In genomic region chr17:46081657-46082056, GRCm38 (mm10) we compare ENCODE assay signal across 13 mouse cellular contexts. TPM values are rescaled to one million over a fixed set of nuclear protein-coding genes. Genes with fewer than 3 reads are reported as not detected.
DNase-seq lines count a peak whose midpoint lies in the region; ATAC-seq and TF ChIP-seq lines count a peak whose summit lies in the region.
"Had no signal": no experiment of that assay in that cellular context is flagged by ENCODE, and none has a peak within 500 bp of the region (broad histone marks: within the 10 kb centered on the region; RNA-seq: fewer than 3 reads in every experiment).

No protein-coding gene starts in this region.

- peak; percentile 47 for DNase-seq in urinary bladder, postnatal 14 days (ENCODE audit: low spot score)
- no peak for DNase-seq in urinary bladder, postnatal 25 days (ENCODE audit: low spot score)
- DNase-seq in gastrocnemius, postnatal 25 days = peak; percentile 85
- peak; percentile 80 for DNase-seq in heart, postnatal 25 days (ENCODE audit: low spot score)
- no peak for DNase-seq in stomach, postnatal 0 days (ENCODE audit: low spot score)
- DNase-seq in spleen, adult 18-20 months = no peak
- DNase-seq in kidney, adult 2 months = no peak
- DNase-seq: adrenal gland, adult 2 months; cerebellum, adult 9-10 months; kidney, postnatal 14 days; thymus, postnatal 25 days had no signal

- no peak for TF ChIP-seq EP300 in stomach, postnatal 0 days (optimal IDR thresholded peaks at IDR 0.05)

- TF ChIP-seq POLR2A in kidney, adult 2 months (IDR thresholded peaks at IDR 0.05; ENCODE audit: low read depth, low read length) = no peak

- no peak overlapping the region; the same call in 1 of the 2 replicates for H3K27ac ChIP-seq in stomach, postnatal 0 days (replicated peaks)
- H3K27ac ChIP-seq in kidney, adult 2 months (ENCODE audit: insufficient read depth, low read depth, low read length) = no peak overlapping the region
- H3K27ac ChIP-seq: hindbrain, embryonic 10.5 days; liver, embryonic 14.5 days had no signal

- no peaks in the 10 kb centered on the region for H3K27me3 ChIP-seq in stomach, postnatal 0 days (ENCODE audit: control insufficient read depth, insufficient read depth, low read length)
- no peaks in the 10 kb centered on the region for H3K27me3 ChIP-seq in kidney, adult 2 months (replicated peaks; ENCODE audit: control insufficient read depth, insufficient read depth, low read length)

- H3K4me2 ChIP-seq in stomach, postnatal 0 days (replicated peaks; ENCODE audit: low read depth) = no peak overlapping the region

- ATAC-seq in stomach, postnatal 0 days (ENCODE audit: low FRiP score, low TSS enrichment) = peak; percentile 53

- intact Hi-C loops in heart, postnatal 25 days (cut with DNase I) = no loop called here

- no peak for TF ChIP-seq CTCF in stomach, postnatal 0 days (IDR thresholded peaks at IDR 0.05; ENCODE audit: low read depth)
- no peak for TF ChIP-seq CTCF in kidney, adult 2 months (conservative IDR thresholded peaks at IDR 0.05; ENCODE audit: insufficient read depth, insufficient read length, low read depth, low read length)

- 65% methylated on average over 7 of the region's 7 CpGs for WGBS in stomach, postnatal 0 days
- WGBS in kidney, adult 2 months = 85% methylated on average over 7 of the region's 7 CpGs

- no peak overlapping the region for H3K4me3 ChIP-seq in stomach, postnatal 0 days (ENCODE audit: low read depth, low read length)
- no peak overlapping the region for H3K4me3 ChIP-seq in kidney, adult 2 months (ENCODE audit: insufficient read depth, low read depth, low read length)
- H3K4me3 ChIP-seq: hindbrain, embryonic 10.5 days had no signal

- peaks cover 5% of the 10 kb centered on the region; the same call in 1 of the 2 replicates for H3K4me1 ChIP-seq in stomach, postnatal 0 days (replicated peaks; ENCODE audit: control insufficient read depth, insufficient read depth)
- no peaks in the 10 kb centered on the region for H3K4me1 ChIP-seq in kidney, adult 2 months (ENCODE audit: control insufficient read depth, insufficient read depth, low read length)

- no peak overlapping the region for H3K9ac ChIP-seq in stomach, postnatal 0 days (ENCODE audit: low read length)
- H3K9ac ChIP-seq: liver, embryonic 14.5 days had no signal

- H3K36me3 ChIP-seq in stomach, postnatal 0 days (ENCODE audit: control insufficient read depth, insufficient read depth, low read length) = no peaks in the 10 kb centered on the region
- H3K36me3 ChIP-seq in kidney, adult 2 months (ENCODE audit: control insufficient read depth, insufficient read depth, low read length) = no peaks in the 10 kb centered on the region
- H3K36me3 ChIP-seq: hindbrain, embryonic 10.5 days had no signal

- H3K9me3 ChIP-seq in stomach, postnatal 0 days (ENCODE audit: control insufficient read depth, low read length) = no peaks in the 10 kb centered on the region
- H3K9me3 ChIP-seq: hindbrain, embryonic 10.5 days had no signal

RNA-seq across cellular contexts. Expression of gene Mrps18a, which starts 29.1 kb away (rescaled TPM):
- total RNA-seq in gastrocnemius, postnatal 25 days (2021) = 10 to 100 TPM; 74.1 to 79.3 TPM
- total RNA-seq in heart, postnatal 25 days (2021) = 100 to 1,000 TPM; 121 to 134 TPM
- polyA plus RNA-seq in stomach, postnatal 0 days (2015; fragmentation: Nextera tagmentation; extraction: Ambion mirVana) = 94.9 and 99.0 TPM in 2 replicates
- 94.6 and 120 TPM in 2 replicates for polyA plus RNA-seq in kidney, adult 2 months (2012; rRNA removed)

RNA-seq across cellular contexts. Expression of gene Vegfa, which starts 49.5 kb away (rescaled TPM):
- total RNA-seq in gastrocnemius, postnatal 25 days (2021) = 100 to 1,000 TPM; 135 to 170 TPM
- total RNA-seq in heart, postnatal 25 days (2021) = 100 to 1,000 TPM; 257 to 275 TPM
- polyA plus RNA-seq in stomach, postnatal 0 days (2015; fragmentation: Nextera tagmentation; extraction: Ambion mirVana) = 2.4 and 3.1 TPM in 2 replicates
- 336 and 398 TPM in 2 replicates for polyA plus RNA-seq in kidney, adult 2 months (2012; rRNA removed)

Comparison
In these comparisons a context has a peak if more than half of its experiments do, and no peak if none do; other contexts are left out.
1. DNase-seq: peak in urinary bladder, postnatal 14 days (single experiment), gastrocnemius, postnatal 25 days (single experiment) and heart, postnatal 25 days (single experiment); none in urinary bladder, postnatal 25 days (single experiment), stomach, postnatal 0 days (single experiment), spleen, adult 18-20 months (0 of 2) and kidney, adult 2 months (single experiment).